Mouse (Mus musculus) G1E (cell line): Measurements from ENCODE around the gene Sppl2b.

Source experiments
- CTCF ChIP-seq: IDR thresholded peaks from 2 replicates; pipeline ENCODE4 v1.5.1; 2012; ENCODE audit warnings: low read depth, low read length, inconsistent platforms, mixed read lengths
- GATA1 ChIP-seq: IDR thresholded peaks from 2 replicates; pipeline ENCODE4 v1.6.1; 2012; ENCODE audit warnings: borderline replicate concordance, low read length, inconsistent platforms, mixed read lengths
- POLR2AphosphoS5 ChIP-seq: IDR thresholded peaks from 2 replicates; pipeline ENCODE4 v1.6.1; 2012; ENCODE audit warnings: low read depth, low read length, inconsistent platforms; ENCODE audit not compliant: insufficient replicate concordance
- TAL1 ChIP-seq: conservative IDR thresholded peaks from 2 replicates; pipeline ENCODE4 v1.6.1; 2012; ENCODE audit warnings: low read depth, low read length, inconsistent platforms, mixed read lengths

DNA sequence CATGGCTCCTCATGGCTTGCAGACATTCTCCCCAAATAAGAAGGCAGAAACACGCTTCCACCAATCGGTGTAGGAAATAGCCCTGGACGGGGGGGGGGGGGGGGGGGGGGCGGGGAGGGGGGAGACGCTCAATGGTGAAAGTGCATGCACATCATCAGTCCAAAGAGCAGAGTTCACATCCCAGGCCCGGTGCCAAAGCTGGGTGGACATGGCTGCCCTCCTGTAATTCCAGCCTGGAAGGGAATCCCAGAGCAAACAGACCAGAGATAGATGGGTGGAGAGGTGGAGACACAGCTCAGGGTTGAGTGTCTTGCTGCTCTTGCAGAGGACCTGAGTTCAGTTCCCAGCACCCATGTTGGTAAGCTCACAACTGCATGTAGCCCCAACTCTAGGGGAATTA is 15.9 kb downstream of the Sppl2b start:
- TF ChIP-seq CTCF, result no peak
- no peak for TF ChIP-seq POLR2AphosphoS5
- TF ChIP-seq TAL1, result no peak
- TF ChIP-seq GATA1, result no peak
